Mouse (Mus musculus) MEL-GATA-1-ER (cell line): ENCODE data around the gene Slc4a4.

Source experiments
- DNase-seq: peaks from one replicate; pipeline ENCODE4 v3.0.0-alpha.2; 2012; ENCODE audit warnings: low read depth; ENCODE audit errors: extremely low read depth

The Slc4a4 gene

GRCm38 (mm10) chr5:89149436-89150040 is 262.9 kb downstream of the Slc4a4 start:
- DNase-seq = no peak

- DNase-seq = no peak
Measured at GRCm38 (mm10) chr5:89151076-89151475, 264.5 kb downstream of the Slc4a4 start.

GRCm38 (mm10) chr5:89171025-89171718 is 284.6 kb downstream of the Slc4a4 start:
- no peak for DNase-seq

GRCm38 (mm10) chr5:89190063-89190462 is 303.4 kb downstream of the Slc4a4 start:
- DNase-seq = no peak

GRCm38 (mm10) chr5:89194654-89195053 is 308.0 kb downstream of the Slc4a4 start:
- DNase-seq = no peak

GRCm38 (mm10) chr5:89198501-89198900 is 311.9 kb downstream of the Slc4a4 start:
- no peak for DNase-seq

GRCm38 (mm10) chr5:89209973-89210703 is 323.5 kb downstream of the Slc4a4 start:
- no peak for DNase-seq

GRCm38 (mm10) chr5:89211057-89211456 is 324.4 kb downstream of the Slc4a4 start:
- no peak for DNase-seq

GRCm38 (mm10) chr5:89218222-89218621 is 331.6 kb downstream of the Slc4a4 start:
- DNase-seq = no peak

- DNase-seq = no peak
Measured at GRCm38 (mm10) chr5:89218709-89219108, 332.1 kb downstream of the Slc4a4 start.

- DNase-seq = no peak
Measured at GRCm38 (mm10) chr5:89221658-89222057, 335.0 kb downstream of the Slc4a4 start.

GRCm38 (mm10) chr5:89223061-89223740 is 336.6 kb downstream of the Slc4a4 start:
- DNase-seq = no peak

GRCm38 (mm10) chr5:89223744-89224368 is 337.2 kb downstream of the Slc4a4 start:
- no peak for DNase-seq

GRCm38 (mm10) chr5:89227948-89228347 is 341.3 kb downstream of the Slc4a4 start:
- no peak for DNase-seq

- no peak for DNase-seq
Measured at GRCm38 (mm10) chr5:89229606-89230005, 343.0 kb downstream of the Slc4a4 start.

- no peak for DNase-seq
Measured at GRCm38 (mm10) chr5:89232313-89232712, 345.7 kb downstream of the Slc4a4 start.

- no peak for DNase-seq
Measured at GRCm38 (mm10) chr5:89251806-89252205, 365.2 kb downstream of the Slc4a4 start.

- DNase-seq = no peak
Measured at GRCm38 (mm10) chr5:89259804-89260492, 373.3 kb downstream of the Slc4a4 start.

- DNase-seq = no peak
Measured at GRCm38 (mm10) chr5:89277049-89277448, 390.4 kb downstream of the Slc4a4 start.

- DNase-seq = no peak
Measured at GRCm38 (mm10) chr5:89277616-89278015, 391.0 kb downstream of the Slc4a4 start.

- DNase-seq = no peak
Measured at GRCm38 (mm10) chr5:89278309-89278708, 391.7 kb downstream of the Slc4a4 start.
